Mouse (Mus musculus): ENCODE data around the gene Plaur. TPM values are rescaled to one million over a fixed set of nuclear protein-coding genes. Genes with fewer than 3 reads are reported as not detected.

The Plaur gene
- polyA plus RNA-seq, 1 experiment from 2014 or later = 71.4 TPM

DNA sequence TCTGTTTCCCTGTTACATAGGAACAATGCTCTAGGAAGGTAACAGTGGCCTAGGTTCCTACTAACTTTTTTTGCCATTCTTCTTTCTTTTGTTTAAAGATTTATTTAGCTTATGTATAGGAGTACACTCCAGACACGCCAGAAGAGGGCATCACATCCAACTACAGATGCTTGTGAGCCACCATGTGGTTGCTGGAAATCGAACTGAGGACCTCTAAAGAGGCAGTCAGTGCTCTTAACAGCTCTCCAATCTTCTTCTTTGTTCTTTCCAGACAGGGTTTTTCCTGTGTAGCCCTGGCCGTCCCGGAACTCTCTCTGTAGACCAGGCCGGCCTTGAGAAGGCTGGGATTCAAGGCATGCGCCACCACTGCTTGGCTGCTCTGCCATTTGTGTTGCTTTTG lies 62.7 kb downstream of the Plaur start:
- Histone ChIP-seq H3K79me2 (ENCODE audit: inconsistent target) (no peaks in the 10 kb centered on the region), H3K27ac (no peak overlapping the region)
- WGBS (ENCODE audit: missing documents) = 78% methylated on average over 6 of the region's 6 CpGs

More for the DNA sequence above, 62.7 kb downstream of the Plaur start:
- Histone ChIP-seq H3K4me3 (ENCODE audit: inconsistent target) (no peak overlapping the region), H3K36me3 (ENCODE audit: inconsistent target) (no peaks in the 10 kb centered on the region)

Other genes starting within 250 kb of the Plaur start
- gene Zfp109, start 224.9 kb upstream of the Plaur start, polyA plus RNA-seq (2018) = 0.92 to 1.6 TPM (median 1.1 TPM) in 3 replicates
- 1.1 to 2.5 TPM (median 1.6 TPM) in 3 replicates for gene Zfp108, start 207.7 kb upstream of the Plaur start, polyA plus RNA-seq (2018)
- gene Zfp93, start 192.1 kb upstream of the Plaur start, polyA plus RNA-seq (2018) = 0.32 to 0.66 TPM (median 0.48 TPM) in 3 replicates
- gene Zfp61, start 161.3 kb upstream of the Plaur start, polyA plus RNA-seq (2018) = 5.6 to 8.2 TPM (median 7.2 TPM) in 3 replicates
- 1.0 to 2.1 TPM (median 1.5 TPM) in 3 replicates for gene Zfp94, start 145.8 kb upstream of the Plaur start, polyA plus RNA-seq (2018)
- gene Tescl, start 128.5 kb upstream of the Plaur start, polyA plus RNA-seq (2018) = not detected in 3 replicates
- not detected in 3 replicates for gene Lypd5, start 113.3 kb upstream of the Plaur start, polyA plus RNA-seq (2018)
- 11.1 to 85.5 TPM (median 12.1 TPM) in 3 replicates for gene Kcnn4, start 92.2 kb upstream of the Plaur start, polyA plus RNA-seq (2018)
- 19.7 to 29.3 TPM (median 20.3 TPM) in 3 replicates for gene Smg9, start 62.9 kb upstream of the Plaur start, polyA plus RNA-seq (2018)
- gene Irgc1, start 10.2 kb upstream of the Plaur start, polyA plus RNA-seq (2018) = not detected in 3 replicates
- not detected in 3 replicates for gene Cadm4, start 19.5 kb downstream of the Plaur start, polyA plus RNA-seq (2018)
- 0.60 to 3.0 TPM (median 0.77 TPM) in 3 replicates for gene Zfp428, start 44.5 kb downstream of the Plaur start, polyA plus RNA-seq (2018)
- not detected in 3 replicates for gene AC161166.1, start 50.0 kb downstream of the Plaur start, polyA plus RNA-seq (2018)
- gene Irgq, start 68.2 kb downstream of the Plaur start, polyA plus RNA-seq (2018) = 6.1 to 11.9 TPM (median 11.5 TPM) in 3 replicates
- not detected in 3 replicates for gene Pinlyp, start 83.6 kb downstream of the Plaur start, polyA plus RNA-seq (2018)
- 26.7 to 70.1 TPM (median 46.9 TPM) in 3 replicates for gene Xrcc1, start 83.8 kb downstream of the Plaur start, polyA plus RNA-seq (2018)
- gene Ethe1, start 125.1 kb downstream of the Plaur start, polyA plus RNA-seq (2018) = 20.8 to 29.7 TPM (median 27.4 TPM) in 3 replicates
- 0.10 TPM in 1 of 3 replicates, not detected in the others for gene Zfp575, start 125.2 kb downstream of the Plaur start, polyA plus RNA-seq (2018)
- 3.0 to 4.3 TPM (median 4.0 TPM) in 3 replicates for gene Phldb3, start 148.3 kb downstream of the Plaur start, polyA plus RNA-seq (2018)
- not detected in 3 replicates for gene Lypd3, start 174.1 kb downstream of the Plaur start, polyA plus RNA-seq (2018)
- gene Tex101, start 214.2 kb downstream of the Plaur start, polyA plus RNA-seq (2018) = not detected in 3 replicates
- not detected in 3 replicates for gene BC049730, start 246.8 kb downstream of the Plaur start, polyA plus RNA-seq (2018)

Measured in macrophage (primary cell).